Mouse (Mus musculus): Measurements from ENCODE around the gene Zfp593.

Gene Zfp593

GRCm38 (mm10) chr4:134245148-134245843, at the start of gene Zfp593:
TSS of gene Zfp593 (minus strand) at chr4:134245592.
- DNase-seq: peak; percentile 99

GRCm38 (mm10) chr4:134293692-134294163, 48.3 kb upstream of the Zfp593 start:
- DNase-seq: no peak

GRCm38 (mm10) chr4:134293061-134293691, 47.8 kb upstream of the Zfp593 start:
- no peak for DNase-seq

GRCm38 (mm10) chr4:134292067-134292466, 46.7 kb upstream of the Zfp593 start:
- DNase-seq: peak; percentile 90 to 91

GRCm38 (mm10) chr4:134288397-134289256, 43.2 kb upstream of the Zfp593 start:
- no peak for DNase-seq

GRCm38 (mm10) chr4:134287575-134288025, 42.2 kb upstream of the Zfp593 start, which contains the start of gene Pdik1l:
TSS of gene Pdik1l (minus strand) at chr4:134287895.
- peak; percentile 76 to 78 for DNase-seq

GRCm38 (mm10) chr4:134287168-134287564, 41.8 kb upstream of the Zfp593 start:
- peak; percentile 99 to 100 for DNase-seq

GRCm38 (mm10) chr4:134286226-134287167, 41.1 kb upstream of the Zfp593 start:
- DNase-seq: no peak

GRCm38 (mm10) chr4:134284942-134285341, 39.5 kb upstream of the Zfp593 start:
- no peak for DNase-seq

GRCm38 (mm10) chr4:134273417-134274345, 28.3 kb upstream of the Zfp593 start:
- DNase-seq: peak; percentile 57 to 61

- DNase-seq: no peak
These were observed 27.5 kb upstream of the Zfp593 start for GRCm38 (mm10) chr4:134272731-134273416.

GRCm38 (mm10) chr4:134271979-134272378, 26.6 kb upstream of the Zfp593 start:
- no peak for DNase-seq

GRCm38 (mm10) chr4:134269622-134270021, 24.2 kb upstream of the Zfp593 start:
- DNase-seq: peak; percentile 44 to 49

GRCm38 (mm10) chr4:134268102-134268655, 22.8 kb upstream of the Zfp593 start:
- no peak for DNase-seq

GRCm38 (mm10) chr4:134265860-134266585, 20.6 kb upstream of the Zfp593 start:
- DNase-seq: no peak

GRCm38 (mm10) chr4:134263191-134263590, 17.8 kb upstream of the Zfp593 start:
- DNase-seq: peak; percentile 56 to 61

GRCm38 (mm10) chr4:134258354-134258753, 13.0 kb upstream of the Zfp593 start:
- DNase-seq: no peak

GRCm38 (mm10) chr4:134257198-134258009, 12.0 kb upstream of the Zfp593 start:
- no peak for DNase-seq
